Mouse (Mus musculus) thymus, adult 2 months (tissue): ENCODE measurements around the gene Trim2.

Experiments used
- CTCF ChIP-seq: fragments of 200-500 bp; IDR thresholded peaks from 2 replicates; pipeline ENCODE4 v1.5.1; 2012; ENCODE audit warnings: mild to moderate bottlenecking, control low read depth, low read length, moderate library complexity, borderline replicate concordance; ENCODE audit not compliant: control insufficient read depth, poor library complexity, insufficient read depth; ENCODE audit errors: extremely low read depth
- POLR2A ChIP-seq: fragments of 200-500 bp; IDR thresholded peaks from 2 replicates; pipeline ENCODE4 v1.6.1; 2012; ENCODE audit warnings: mild to moderate bottlenecking, low read length, control low read depth, moderate library complexity; ENCODE audit not compliant: control insufficient read depth, poor library complexity, insufficient read depth; ENCODE audit errors: extremely low read depth

DNA sequence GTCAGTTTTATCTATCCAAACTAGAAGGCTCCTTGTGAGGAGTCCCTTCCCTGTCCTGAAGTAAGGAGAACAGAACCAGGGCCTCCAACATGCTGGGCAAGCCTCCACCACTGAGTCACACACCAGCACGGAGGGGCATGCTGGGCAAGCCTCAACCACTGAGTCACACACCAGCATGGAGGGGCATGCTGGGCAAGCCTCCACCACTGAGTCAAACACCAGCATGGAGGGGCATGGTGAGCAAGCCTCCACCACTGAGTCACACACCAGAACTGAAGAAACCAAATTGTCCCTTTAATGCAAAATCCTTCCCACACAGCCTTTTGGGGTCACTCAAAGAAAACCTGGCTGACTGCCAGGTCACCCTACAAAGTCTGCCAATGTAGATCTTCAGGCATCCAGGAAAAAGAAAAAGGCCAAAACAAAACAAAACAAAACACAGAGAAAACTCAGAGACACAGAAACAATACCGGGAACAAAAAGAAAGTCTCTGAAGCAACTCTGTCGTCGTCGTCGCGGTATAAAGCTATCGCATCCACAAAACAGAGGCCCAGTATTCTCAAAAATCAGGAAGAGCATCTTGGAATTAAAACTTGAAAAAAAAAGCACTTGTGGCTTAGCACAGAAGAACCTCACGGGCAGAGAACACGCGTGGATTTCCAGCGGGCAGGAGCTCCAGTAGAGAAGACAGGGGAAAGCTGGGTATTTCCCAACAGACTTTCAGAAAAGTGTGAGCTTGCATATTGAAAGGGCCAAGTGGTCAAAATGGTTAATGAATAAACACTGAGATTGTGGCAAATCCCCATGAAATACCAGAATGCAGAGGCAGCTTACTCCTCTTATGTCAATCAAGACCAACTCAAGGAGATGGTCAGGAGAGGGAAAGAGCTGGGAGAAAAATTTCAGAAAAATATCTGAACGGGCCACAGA lies 12.7 kb downstream of the Trim2 start:
- no peak for TF ChIP-seq CTCF
- TF ChIP-seq POLR2A = no peak
